Mouse (Mus musculus): ENCODE data around the gene Cyp27a1. TPM values are rescaled to one million over a fixed set of nuclear protein-coding genes. Genes with fewer than 3 reads are reported as not detected.

The Cyp27a1 gene
- total RNA-seq (2021): 15.5 and 16.1 TPM in 2 replicates
- long read RNA-seq, transcript Cyp27a1-201 (9 exons, 1,892 nt): major isoform, 216 of 264 reads
- long read RNA-seq, partial matches to known transcripts: 11 of 264 reads
- long read RNA-seq, other reads (novel, unspliced or antisense): 37 of 264 reads

DNA sequence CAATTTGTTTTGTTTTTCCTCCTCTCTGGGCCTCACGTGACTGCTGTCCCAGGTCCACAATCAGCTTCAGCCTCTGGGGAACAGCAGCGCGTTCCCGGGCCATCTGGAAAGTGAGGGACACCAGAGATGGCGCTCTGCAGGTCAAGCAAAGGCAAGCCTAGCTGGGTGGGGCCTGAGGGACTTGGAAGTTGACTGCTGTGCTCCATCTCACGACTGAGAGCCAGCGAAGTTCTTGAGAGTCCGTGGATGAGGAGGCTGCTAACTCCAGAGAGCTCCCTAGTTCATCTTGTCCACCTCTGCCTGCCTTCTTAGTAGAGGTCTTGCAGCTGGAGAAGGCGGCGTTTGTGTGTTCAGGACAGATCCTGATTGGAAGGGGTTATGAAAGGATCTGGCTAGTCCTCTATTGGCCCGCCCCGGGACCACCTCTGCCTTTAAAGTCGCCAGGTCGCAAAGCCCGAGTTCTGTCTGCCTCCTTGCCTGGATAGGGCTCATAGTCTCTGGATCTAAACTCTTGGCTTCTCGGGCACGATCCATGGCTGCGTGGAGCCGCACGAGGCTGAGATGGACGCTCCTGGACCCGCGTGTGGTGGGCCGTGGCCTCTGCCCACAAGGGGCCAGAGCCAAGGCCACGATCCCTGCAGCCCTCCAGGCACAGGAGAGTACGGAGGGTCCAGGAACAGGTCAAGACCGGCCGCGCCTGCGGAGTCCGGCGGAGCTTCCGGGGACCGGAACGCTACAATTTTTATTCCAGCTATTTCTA, at the start of gene Cyp27a1:
Gene Cyp27a1, plus strand, starts transcription at position 476 of the 760 bp plus-strand sequence.
- DNase-seq: peak; percentile 50

DNA sequence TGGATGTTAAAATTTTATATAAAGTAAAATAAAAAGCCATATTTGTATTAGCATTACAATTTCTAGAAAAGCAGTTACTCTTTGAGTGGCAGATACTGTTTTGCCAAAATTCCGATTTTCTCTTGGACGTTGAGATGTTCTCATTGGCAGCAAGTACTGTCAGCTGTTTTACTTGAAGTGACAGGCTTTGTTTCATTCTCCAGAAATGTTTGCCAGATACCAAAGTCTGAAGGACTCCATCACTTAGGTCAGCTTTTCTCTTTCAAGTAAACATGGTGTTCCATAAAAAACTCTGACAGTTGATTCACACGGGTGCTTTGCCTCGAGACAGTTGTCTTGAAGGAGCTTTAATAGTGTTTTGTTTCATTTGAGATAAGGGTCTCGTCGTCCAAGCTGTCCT, 48.2 kb upstream of the Cyp27a1 start:
- no peak for DNase-seq

DNA sequence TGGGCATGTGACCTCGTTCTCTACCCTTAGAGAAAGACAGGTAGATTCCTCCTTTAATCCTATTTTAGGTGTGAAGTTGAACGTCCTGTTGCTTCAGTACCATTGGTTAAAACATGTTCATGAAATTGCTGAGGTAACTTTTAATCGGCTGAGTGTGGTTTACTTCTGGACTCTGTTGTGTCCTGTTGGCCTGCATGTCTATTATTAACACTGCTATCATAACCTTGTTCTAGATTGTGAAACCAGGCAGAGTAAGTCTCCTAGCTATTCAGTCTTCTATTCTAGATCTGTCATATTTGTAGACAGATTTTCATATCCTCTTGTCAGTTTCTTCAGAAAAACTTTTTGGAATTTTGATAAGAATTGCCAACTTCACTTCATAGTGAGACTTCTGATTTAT, 45.0 kb upstream of the Cyp27a1 start:
- no peak for DNase-seq

DNA sequence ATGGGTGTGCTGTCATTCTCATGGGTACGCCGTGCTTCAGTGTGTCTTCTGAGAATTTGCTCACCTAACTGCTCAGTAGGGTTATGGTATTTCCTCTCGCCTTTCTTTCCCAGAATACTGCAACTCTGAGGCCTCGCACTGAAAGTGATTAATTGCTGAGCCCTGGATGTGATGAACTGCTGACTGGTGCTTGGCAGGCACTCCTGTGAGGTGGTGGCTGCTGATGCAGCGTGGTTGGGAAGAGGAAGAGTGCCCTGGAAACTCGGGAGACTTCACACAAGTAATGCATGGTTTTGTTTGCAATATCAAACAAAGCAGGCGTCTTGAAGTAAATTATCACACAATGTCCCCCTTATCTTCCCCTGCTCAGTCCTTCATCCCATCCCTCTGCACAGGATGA, 40.6 kb upstream of the Cyp27a1 start:
- DNase-seq: no peak

DNA sequence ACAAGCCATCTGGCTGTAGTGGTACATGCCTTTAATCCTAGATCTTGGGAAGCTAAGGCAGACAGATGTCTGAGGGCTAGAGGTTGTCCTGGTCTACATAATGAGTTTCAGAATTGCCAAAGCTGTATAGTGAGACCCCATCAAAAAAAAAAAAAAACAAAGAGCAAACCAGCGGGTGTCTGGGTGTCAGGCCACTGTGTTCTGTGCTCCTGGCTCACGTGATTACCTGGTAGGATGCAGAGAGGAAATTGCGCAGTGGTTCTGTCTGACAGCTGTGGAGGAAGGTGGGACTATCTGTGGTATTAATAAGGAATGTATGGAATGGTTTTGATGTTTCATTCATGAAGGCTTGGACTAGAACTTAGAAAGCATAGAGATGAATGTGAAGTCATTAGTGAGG, 36.5 kb upstream of the Cyp27a1 start:
- no peak for DNase-seq

DNA sequence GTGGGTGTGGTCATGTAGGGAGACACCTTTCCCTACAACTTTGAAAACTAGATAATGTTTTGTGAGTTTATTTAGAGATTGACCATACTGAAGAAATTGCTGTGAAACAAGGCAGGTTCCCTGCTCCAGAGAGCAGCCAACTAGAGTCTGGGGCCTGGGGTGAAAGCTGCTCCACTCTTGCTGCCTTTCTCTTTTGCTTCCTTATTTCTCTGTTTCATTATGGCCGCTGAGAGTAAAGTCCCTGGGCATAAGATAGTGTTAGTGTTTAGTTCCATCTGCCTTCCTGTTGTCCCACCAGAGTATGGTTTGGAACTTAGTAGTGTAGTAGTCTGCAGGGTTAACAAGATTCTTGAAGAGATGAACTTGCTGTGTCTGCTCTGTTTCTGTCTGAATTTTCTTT, 35.5 kb upstream of the Cyp27a1 start:
- no peak for DNase-seq

DNA sequence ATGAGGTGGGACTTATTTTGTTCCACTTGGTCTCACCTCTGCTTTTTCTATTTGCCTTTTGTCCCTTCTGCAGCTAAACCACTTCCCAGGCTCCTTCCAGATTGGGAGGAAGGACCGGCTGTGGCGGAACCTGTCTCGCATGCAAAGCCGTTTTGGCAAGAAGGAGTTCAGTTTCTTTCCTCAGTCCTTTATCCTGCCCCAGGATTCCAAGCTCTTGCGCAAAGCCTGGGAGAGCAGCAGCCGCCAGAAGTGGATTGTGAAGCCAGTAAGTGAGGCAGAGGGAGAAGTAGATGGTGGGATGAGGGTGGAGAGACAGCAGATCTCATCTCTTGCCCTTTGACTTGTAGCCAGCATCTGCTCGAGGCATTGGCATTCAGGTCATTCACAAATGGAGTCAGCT, 26.2 kb upstream of the Cyp27a1 start:
- no peak for DNase-seq

DNA sequence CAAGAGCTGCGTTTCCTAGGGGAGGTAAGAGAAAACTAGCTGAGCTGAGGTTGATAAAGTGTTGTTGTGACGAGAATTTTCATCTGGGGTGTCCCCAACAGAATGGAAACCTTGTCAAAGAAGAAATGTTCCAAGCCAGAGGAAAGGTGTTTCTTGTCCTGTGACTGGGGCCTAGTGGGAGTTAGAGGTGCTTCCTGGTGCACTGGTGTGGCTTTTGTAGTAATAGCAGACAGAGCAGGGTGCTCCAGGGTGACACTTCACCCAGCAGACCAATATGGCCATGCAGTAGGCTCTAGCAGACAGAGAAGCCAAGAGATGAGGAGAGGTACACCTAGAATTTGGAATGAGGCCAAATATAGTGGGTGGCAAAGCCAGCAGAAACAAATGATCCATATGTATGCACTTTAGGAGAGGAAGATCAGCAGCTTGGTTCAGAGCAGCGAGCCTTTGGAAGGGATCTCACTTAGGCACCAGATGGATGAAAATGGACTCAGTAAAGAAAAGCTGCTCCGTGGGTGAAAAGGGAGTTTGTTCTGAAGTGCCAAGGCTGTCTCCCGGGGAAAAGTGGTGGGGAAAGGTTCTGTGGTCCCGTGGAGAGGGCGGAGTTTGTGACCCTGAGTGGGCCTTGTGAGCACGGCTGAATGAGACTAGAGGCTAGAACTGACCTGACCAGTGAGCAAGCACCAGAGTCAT, 19.3 kb upstream of the Cyp27a1 start:
- DNase-seq: no peak

DNA sequence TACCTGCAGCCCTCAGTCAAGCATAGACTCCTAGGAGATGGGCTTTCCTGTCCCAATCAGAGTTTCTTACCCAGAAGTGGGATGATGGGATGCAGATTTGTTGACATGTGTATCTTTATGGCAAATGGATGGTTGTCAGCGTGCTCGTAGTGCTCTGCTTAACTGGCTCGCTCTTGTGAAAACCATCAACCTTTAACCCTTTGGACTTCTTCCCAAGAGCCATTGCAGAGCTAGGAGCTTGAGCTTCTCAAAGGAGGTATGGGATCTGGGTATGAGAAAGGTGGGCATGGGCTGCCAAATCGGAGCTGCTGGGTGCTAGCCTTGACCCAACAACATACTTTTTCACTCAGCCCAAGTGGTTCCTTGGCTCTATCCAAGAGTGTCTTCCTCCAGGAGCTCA, 17.5 kb upstream of the Cyp27a1 start:
- no peak for DNase-seq

DNA sequence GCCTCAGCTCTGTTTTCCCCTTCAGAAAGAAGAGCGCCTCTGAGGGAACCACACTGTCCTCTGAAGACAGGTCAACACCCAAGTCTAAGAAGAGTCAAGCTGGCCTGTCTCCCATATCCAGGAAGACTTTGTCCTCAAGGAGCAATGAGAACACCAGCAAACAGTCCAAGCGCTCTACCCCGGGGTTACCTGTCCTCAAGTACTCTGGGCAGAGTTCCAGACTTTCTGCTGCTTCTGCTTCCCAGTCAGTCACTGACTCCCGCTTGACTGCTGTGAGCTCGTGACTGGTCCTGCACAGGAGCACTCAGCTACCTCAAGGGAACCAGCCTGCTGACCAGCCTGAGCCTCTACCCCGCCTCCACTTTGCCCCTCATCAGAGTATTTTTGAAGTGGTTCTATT, 16.0 kb upstream of the Cyp27a1 start:
- no peak for DNase-seq

DNA sequence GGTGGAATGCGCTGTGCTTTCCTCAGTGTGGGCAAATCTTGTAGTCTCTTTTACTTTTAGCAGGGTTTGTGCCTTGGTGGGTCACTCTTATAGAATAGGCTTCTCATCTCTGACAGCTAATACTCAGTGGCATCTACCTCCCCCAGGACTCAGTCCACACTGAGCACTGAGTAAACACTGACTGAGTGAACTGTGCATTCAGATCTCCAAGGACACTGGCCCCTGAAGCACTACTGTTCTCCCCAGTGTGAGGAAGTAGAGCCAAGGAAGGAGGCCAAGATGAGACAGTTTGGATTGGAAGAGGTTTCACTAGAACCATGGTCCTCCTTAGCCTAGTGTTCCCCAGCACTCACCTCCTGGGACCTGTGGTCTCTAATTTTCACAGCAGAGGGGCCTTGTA, 15.0 kb upstream of the Cyp27a1 start:
- no peak for DNase-seq

DNA sequence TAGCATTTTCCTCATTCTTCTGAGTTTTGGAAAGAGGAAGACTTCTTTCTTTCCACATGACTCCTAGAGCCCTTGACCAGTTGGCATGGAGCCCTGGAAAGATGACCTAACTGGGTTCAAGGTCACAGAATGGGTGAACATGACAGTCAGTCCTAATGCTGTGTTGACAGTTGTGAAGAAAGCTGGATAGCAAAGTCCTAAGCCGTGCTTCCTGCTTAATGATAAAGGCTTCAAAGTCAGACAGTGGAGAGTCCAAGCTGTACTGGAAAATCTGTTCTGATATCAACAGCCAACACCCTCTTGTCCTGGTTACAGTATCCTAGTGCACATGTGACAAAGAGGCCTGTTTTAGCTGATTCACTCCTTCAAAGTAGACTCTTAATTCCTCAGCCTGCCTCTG, 14.6 kb upstream of the Cyp27a1 start:
- DNase-seq: peak; percentile 44

DNA sequence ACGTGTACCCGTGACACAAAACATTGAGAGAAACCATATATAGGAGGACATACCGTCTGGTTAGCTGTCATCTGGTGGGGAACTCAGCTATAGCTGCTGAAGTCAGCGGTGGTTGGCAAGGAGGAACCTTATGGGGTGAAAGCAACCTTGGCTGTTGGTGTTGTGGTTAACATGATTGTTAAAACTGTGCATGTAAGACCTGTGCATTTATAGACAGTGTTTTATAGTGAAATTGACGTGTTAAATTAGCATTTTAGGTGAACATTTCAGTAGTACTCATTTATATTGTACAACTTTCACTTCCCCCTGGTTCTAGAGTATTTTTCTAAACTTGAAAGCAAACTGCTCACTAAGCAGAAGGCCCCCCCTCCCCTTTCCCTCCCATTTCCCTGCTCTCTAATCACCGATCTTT, 11.2 kb upstream of the Cyp27a1 start:
- DNase-seq: no peak

DNA sequence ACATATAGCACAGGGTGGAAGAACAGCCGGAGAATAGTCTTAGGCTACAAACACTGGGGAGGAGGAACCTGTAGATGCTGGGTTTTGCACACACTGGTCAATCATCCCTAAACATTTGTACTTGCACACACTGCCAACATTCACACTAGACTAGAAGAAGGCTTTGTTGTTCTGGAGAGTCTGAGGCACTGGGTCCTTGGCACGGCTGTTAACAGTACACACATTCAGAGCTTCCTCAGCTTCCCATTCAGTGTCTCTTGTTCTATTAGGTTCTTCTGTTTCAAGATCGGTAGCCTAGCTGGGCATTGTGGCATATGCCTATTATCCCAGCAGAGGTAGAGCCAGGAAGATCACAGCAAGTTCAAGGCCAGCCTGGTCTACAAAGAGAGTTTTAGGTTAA, 9.2 kb upstream of the Cyp27a1 start:
- no peak for DNase-seq

DNA sequence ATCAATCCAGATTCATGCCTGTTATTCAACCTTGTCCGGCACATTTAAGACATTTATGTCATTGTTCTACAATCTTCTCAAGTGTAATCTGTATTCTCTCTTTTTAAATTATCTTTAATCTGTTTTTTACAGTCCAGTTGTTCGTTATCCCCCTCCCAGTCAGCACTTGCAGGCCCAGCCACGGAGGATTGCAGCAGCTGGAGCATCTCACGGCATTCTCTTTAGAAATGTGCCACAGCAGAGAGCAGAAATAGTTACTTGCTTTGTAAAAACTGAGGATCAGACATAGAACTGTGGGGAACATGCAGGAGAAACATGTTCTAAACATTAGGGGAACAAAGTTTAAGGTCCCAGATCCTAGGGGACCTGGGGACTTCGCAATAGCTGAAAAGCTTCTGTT, 8.4 kb upstream of the Cyp27a1 start:
- no peak for DNase-seq

DNA sequence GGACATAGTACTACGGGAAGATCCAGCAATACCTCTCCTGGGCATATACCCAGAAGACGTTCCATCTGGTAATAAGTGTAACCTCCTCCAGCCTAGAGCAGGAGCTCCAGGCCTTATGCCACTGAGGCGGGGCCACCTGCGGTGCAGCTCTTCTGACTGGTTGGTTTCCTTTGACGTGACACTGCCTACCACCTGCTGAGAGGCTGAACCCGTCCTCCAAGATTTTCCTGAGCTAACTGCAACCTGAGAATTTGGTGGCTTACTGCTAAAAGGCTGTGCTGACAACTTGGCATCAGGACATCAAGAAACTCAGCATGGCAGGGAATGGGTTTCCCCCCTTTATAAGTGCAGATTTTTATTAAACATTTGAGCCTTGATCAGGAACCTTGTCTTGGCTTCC, 3.8 kb upstream of the Cyp27a1 start:
- DNase-seq: no peak

DNA sequence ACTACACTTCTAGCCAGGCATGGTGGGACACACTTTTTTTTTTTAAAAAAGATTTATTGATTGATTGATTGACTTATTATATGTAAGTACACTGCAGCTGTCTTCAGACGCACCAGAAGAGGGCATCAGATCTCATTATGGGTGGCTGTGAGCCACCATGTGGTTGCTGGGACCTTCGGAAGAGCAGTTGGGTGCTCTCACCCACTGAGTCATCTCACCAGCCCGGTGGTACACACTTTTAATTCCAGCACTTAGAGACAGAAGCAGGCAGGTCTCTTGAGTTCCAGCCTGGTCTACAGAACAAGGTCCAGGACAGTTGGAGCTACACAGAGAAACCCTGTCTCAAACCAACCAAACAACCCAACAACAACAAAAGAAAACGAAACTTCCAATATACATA, 1.3 kb upstream of the Cyp27a1 start:
- no peak for DNase-seq

DNA sequence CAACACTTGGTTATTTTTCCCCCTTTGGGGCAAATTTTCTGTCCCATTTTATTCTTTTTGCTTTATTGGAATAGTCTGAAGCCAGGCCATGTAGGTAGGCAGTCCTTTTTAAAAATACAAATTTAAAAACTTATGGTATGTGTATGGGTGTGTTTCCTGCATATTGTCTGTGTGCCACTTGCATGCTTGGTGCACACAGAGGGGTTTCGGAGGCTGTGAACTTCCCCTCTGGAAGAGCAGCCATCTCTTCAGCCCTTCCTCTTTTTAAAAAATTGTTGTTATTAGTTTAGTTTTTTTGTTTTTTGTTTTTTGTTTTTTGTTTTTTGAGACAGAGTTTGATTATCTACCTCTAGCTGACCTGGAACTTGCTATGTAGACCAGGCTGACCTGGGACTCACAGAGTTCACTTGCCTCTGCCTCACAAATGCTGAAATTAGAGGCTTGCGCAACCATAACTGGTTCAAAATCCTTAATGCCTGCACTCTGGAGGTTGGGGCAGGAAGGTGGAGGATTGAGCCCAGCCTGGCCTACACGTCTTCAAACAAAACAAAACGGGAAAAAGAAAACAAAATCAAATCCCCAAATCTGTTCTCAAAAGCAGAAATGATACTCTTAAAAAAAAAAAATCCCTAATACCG, 794 bp upstream of the Cyp27a1 start:
- no peak for DNase-seq

DNA sequence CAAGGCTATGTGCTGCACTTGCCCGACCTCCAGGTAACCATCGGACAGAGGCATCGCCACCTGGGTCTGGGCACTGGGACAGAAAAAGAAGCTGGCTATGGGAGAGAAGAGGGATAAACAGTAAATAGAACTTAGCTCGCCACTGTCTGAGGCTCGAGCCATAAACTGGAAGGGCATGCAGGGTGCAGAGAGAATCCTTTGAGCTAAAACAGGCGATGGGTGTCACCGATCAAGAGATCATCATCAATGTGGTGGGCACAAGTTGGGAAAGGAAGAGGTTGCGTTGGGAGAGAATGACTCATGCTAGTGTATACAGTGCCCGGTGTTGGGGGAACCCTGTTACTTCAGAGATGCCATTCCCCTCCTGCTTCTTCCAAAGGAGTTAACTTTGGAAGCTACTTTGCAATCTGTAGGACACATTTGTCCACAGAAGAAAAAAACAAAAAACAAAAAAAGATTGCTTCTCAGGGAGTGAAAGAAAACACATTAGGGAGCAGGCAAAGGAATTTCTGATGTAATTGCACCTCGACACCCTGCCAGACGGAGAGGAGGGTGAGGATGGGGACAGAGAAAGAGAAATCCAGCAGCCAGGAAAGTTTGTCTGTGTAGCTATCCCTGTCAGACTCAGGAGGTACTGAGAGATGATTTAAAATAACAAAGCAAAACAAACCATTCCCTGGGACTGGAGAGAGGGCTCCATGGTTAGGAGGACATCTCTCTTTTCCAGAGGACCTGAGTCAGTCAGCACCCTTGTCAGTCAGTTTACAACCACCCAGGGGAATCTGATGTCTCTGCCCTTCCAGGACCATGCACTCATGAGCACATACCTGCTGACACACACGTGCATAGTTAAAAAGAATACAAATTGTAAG, 721 bp downstream of the Cyp27a1 start:
- no peak for DNase-seq

DNA sequence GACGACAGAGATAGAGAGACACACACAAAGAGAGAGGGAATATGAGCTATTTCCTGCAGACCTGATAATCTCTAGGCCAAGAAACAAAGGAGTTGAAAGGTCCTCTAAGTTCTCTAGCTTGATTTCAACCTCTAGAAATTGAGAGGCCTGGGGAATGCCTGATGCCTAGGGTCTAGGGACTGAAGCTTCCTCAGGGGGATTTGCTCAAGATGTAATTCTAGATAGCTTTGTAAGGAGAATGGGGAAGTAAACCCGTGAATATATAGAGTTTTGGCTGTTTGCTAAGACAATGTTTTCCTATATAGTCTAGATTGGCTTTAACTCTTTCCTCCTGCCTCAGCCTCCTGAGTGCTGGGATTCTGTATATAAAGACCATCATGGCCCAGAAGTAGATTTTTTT, 1.6 kb downstream of the Cyp27a1 start:
- no peak for DNase-seq

DNA sequence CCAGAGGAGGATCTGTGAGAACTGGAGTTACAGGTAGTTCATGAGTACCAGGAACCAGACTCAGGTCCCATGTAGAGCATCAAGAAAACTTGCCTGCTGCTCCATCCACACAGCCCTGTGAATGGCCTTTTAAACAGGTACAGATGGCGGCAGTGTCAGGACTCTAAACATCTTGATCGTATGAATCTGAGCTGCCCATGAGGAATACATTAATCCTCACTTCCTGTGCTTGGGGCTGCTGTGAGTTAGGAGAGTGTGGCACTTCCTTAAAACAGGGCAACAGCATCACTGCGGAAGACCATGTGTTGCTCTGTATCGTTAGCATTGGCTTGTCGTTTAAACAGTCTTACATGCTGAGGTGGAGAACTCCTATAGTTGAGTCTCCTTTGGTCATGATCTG, 2.1 kb downstream of the Cyp27a1 start:
- DNase-seq: no peak

DNA sequence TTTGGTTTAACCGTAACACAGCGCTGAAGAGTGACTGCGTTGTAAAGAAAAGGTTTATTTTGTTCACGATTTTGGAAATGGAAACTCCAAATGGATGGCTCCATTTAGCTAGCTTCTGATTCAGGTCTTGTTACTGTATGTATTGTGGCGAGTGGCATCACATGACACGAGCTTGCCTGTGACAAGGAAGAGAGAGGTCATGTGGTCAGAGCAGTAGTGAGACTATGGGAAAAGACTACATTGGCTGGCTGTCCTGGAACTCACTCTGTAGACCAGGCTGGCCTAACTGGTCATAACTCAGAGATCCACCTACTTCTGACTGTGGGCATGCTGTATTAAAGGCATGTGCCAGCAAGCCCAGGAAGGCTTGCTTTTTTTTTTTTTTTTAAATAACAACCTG, 2.5 kb downstream of the Cyp27a1 start:
- DNase-seq: no peak

Measured in adrenal gland, postnatal 25 days (tissue).